Mouse (Mus musculus): ENCODE measurements around the gene Sox5. TPM values are rescaled to one million over a fixed set of nuclear protein-coding genes. Genes with fewer than 3 reads are reported as not detected.

Gene Sox5
- total and polyA plus RNA-seq, 3 experiments: 0.08 to 0.47 (median 0.46) TPM

GRCm38 (mm10) chr6:144510147-144510546, 271.6 kb downstream of the Sox5 start:
- H3K9me3 ChIP-seq (replicated peaks; ENCODE audit: low read length): no peaks in the 10 kb centered on the region
- TF ChIP-seq MAFK (IDR thresholded peaks at IDR 0.05; ENCODE audit: insufficient replicate concordance, low read length): no peak
- H3K4me2 ChIP-seq (ENCODE audit: insufficient read depth, low read depth, poor library complexity, severe bottlenecking): no peak overlapping the region
- no peaks in the 10 kb centered on the region for H3K79me2 ChIP-seq (replicated peaks; ENCODE audit: control insufficient read depth, extremely low read depth, insufficient read depth, poor library complexity, severe bottlenecking)
- dilution Hi-C loops (cut with MboI; ENCODE audit: extremely low pct_ligation_motif_present, extremely low pct_unique_long_range_greater_than_20kb, low sequenced_read_pairs): no loop called here
- in situ Hi-C loops (cut with MboI; ENCODE audit: low pct_ligation_motif_present, low pct_unique_long_range_greater_than_20kb, low sequenced_read_pairs): no loop called here
- no peak overlapping the region for H3K9ac ChIP-seq (ENCODE audit: insufficient read depth, low read depth)
- H3K36me3 ChIP-seq (replicated peaks in 1 of 2; ENCODE audit: control insufficient read depth in 1 of 2, insufficient read depth in 1 of 2, low read length in 1 of 2): no peaks in the 10 kb centered on the region
- no peak overlapping the region for H3K27ac ChIP-seq (ENCODE audit: insufficient read depth, low read depth)
- DNase-seq (ENCODE audit: extremely low read depth): no peak
- H3K4me1 ChIP-seq (ENCODE audit: control insufficient read depth in 1 of 2, insufficient read depth in 2 of 2): peaks cover 0 to 10% of the 10 kb centered on the region in 2 experiments; a peak in 2 of 4 replicates
- H3K4me3 ChIP-seq (replicated peaks in 1 of 3; ENCODE audit: low read depth in 2 of 3, low read length in 2 of 3, poor library complexity in 1 of 3): no peak overlapping the region
- no peaks in the 10 kb centered on the region for H3K27me3 ChIP-seq (replicated peaks)

- no peaks in the 10 kb centered on the region for H3K27me3 ChIP-seq (replicated peaks)
- no peaks in the 10 kb centered on the region for H3K9me3 ChIP-seq (replicated peaks; ENCODE audit: low read length)
- no peak overlapping the region for H3K9ac ChIP-seq (ENCODE audit: insufficient read depth, low read depth)
- dilution Hi-C loops (cut with MboI; ENCODE audit: extremely low pct_ligation_motif_present, extremely low pct_unique_long_range_greater_than_20kb, low sequenced_read_pairs): no loop called here
- no peak overlapping the region for H3K4me2 ChIP-seq (ENCODE audit: insufficient read depth, low read depth, poor library complexity, severe bottlenecking)
- H3K4me3 ChIP-seq (replicated peaks in 1 of 3; ENCODE audit: low read depth in 2 of 3, low read length in 2 of 3, poor library complexity in 1 of 3): no peak overlapping the region
- no peaks in the 10 kb centered on the region for H3K4me1 ChIP-seq (ENCODE audit: control insufficient read depth in 1 of 2, insufficient read depth in 2 of 2)
- no peak for DNase-seq (ENCODE audit: extremely low read depth)
- in situ Hi-C loops (cut with MboI; ENCODE audit: low pct_ligation_motif_present, low pct_unique_long_range_greater_than_20kb, low sequenced_read_pairs): no loop called here
- no peaks in the 10 kb centered on the region for H3K79me2 ChIP-seq (replicated peaks; ENCODE audit: control insufficient read depth, extremely low read depth, insufficient read depth, poor library complexity, severe bottlenecking)
- TF ChIP-seq MXI1 (IDR thresholded peaks at IDR 0.05; ENCODE audit: low read depth, low read length) (no peak), MAX (IDR thresholded peaks at IDR 0.05; ENCODE audit: low read length) (no peak), HCFC1 (IDR thresholded peaks at IDR 0.05; ENCODE audit: low read depth, low read length) (no peak), ETS1 (conservative IDR thresholded peaks at IDR 0.05; ENCODE audit: low read depth, low read length) (no peak), ZKSCAN1 (IDR thresholded peaks at IDR 0.05; ENCODE audit: borderline replicate concordance, low read depth, low read length) (no peak), ELF1 (IDR thresholded peaks at IDR 0.05; ENCODE audit: low read depth, low read length) (no peak), USF2 (conservative IDR thresholded peaks at IDR 0.05; ENCODE audit: low read depth, low read length) (no peak), JUN (IDR thresholded peaks at IDR 0.05; ENCODE audit: insufficient read depth, low read depth, low read length) (no peak), SMC3 (IDR thresholded peaks at IDR 0.05; ENCODE audit: low read depth, low read length) (no peak), ZNF384 (IDR thresholded peaks at IDR 0.05; ENCODE audit: low read depth, low read length) (no peak)
- H3K36me3 ChIP-seq (replicated peaks in 1 of 2; ENCODE audit: control insufficient read depth in 1 of 2, insufficient read depth in 1 of 2, low read length in 1 of 2): no peaks in the 10 kb centered on the region
- no peak overlapping the region for H3K27ac ChIP-seq (ENCODE audit: insufficient read depth, low read depth)
Measured at GRCm38 (mm10) chr6:144504197-144504551, 277.6 kb downstream of the Sox5 start.

- dilution Hi-C loops (cut with MboI; ENCODE audit: extremely low pct_ligation_motif_present, extremely low pct_unique_long_range_greater_than_20kb, low sequenced_read_pairs): no loop called here
- H3K9ac ChIP-seq (ENCODE audit: insufficient read depth, low read depth): no peak overlapping the region
- no peak overlapping the region for H3K27ac ChIP-seq (ENCODE audit: insufficient read depth, low read depth)
- H3K27me3 ChIP-seq (replicated peaks): no peaks in the 10 kb centered on the region
- no peak overlapping the region for H3K4me3 ChIP-seq (replicated peaks in 1 of 3; ENCODE audit: low read depth in 2 of 3, low read length in 2 of 3, poor library complexity in 1 of 3)
- no peaks in the 10 kb centered on the region for H3K9me3 ChIP-seq (replicated peaks; ENCODE audit: low read length)
- H3K4me2 ChIP-seq (ENCODE audit: insufficient read depth, low read depth, poor library complexity, severe bottlenecking): no peak overlapping the region
- no peak for DNase-seq (ENCODE audit: extremely low read depth)
- in situ Hi-C loops (cut with MboI; ENCODE audit: low pct_ligation_motif_present, low pct_unique_long_range_greater_than_20kb, low sequenced_read_pairs): no loop called here
- H3K4me1 ChIP-seq (ENCODE audit: control insufficient read depth in 1 of 2, insufficient read depth in 2 of 2): no peaks in the 10 kb centered on the region
- H3K79me2 ChIP-seq (replicated peaks; ENCODE audit: control insufficient read depth, extremely low read depth, insufficient read depth, poor library complexity, severe bottlenecking): no peaks in the 10 kb centered on the region
- no peaks in the 10 kb centered on the region for H3K36me3 ChIP-seq (replicated peaks in 1 of 2; ENCODE audit: control insufficient read depth in 1 of 2, insufficient read depth in 1 of 2, low read length in 1 of 2)
- no peak for TF ChIP-seq TBP (conservative IDR thresholded peaks at IDR 0.05; ENCODE audit: low read depth, low read length)
- no peak for TF ChIP-seq ETS1 (conservative IDR thresholded peaks at IDR 0.05; ENCODE audit: low read depth, low read length)
- no peak for TF ChIP-seq BHLHE40 (IDR thresholded peaks at IDR 0.05; ENCODE audit: low read depth, low read length)
- TF ChIP-seq USF1 (IDR thresholded peaks at IDR 0.05; ENCODE audit: low read depth, low read length): no peak
- no peak for TF ChIP-seq E2F4 (IDR thresholded peaks at IDR 0.05; ENCODE audit: insufficient replicate concordance, low read depth, low read length)
- no peak for TF ChIP-seq RAD21 (IDR thresholded peaks at IDR 0.05; ENCODE audit: low read depth, low read length)
- no peak for TF ChIP-seq MAZ (IDR thresholded peaks at IDR 0.05; ENCODE audit: low read depth, low read length)
- TF ChIP-seq RCOR1 (conservative IDR thresholded peaks at IDR 0.05; ENCODE audit: low read depth, low read length): no peak
- no peak for TF ChIP-seq POLR2A (IDR thresholded peaks at IDR 0.05; ENCODE audit: low read depth, low read length)
- no peak for TF ChIP-seq MAFK (IDR thresholded peaks at IDR 0.05; ENCODE audit: insufficient replicate concordance, low read length)
- TF ChIP-seq SIN3A (IDR thresholded peaks at IDR 0.05; ENCODE audit: low read length): no peak
- no peak for TF ChIP-seq ZKSCAN1 (IDR thresholded peaks at IDR 0.05; ENCODE audit: borderline replicate concordance, low read depth, low read length)
- no peak for TF ChIP-seq MAX (IDR thresholded peaks at IDR 0.05; ENCODE audit: low read length)
- TF ChIP-seq MXI1 (IDR thresholded peaks at IDR 0.05; ENCODE audit: low read depth, low read length): no peak
- TF ChIP-seq EP300 (IDR thresholded peaks at IDR 0.05; ENCODE audit: low read length): no peak
- no peak for TF ChIP-seq ZNF384 (IDR thresholded peaks at IDR 0.05; ENCODE audit: low read depth, low read length)
- no peak for TF ChIP-seq NELFE (IDR thresholded peaks at IDR 0.05; ENCODE audit: low read depth, low read length)
- TF ChIP-seq JUN (IDR thresholded peaks at IDR 0.05; ENCODE audit: insufficient read depth, low read depth, low read length): no peak
- no peak for TF ChIP-seq SMC3 (IDR thresholded peaks at IDR 0.05; ENCODE audit: low read depth, low read length)
- no peak for TF ChIP-seq JUND (conservative IDR thresholded peaks at IDR 0.05; ENCODE audit: low read depth, low read length)
Measured at GRCm38 (mm10) chr6:144503399-144504196, 278.2 kb downstream of the Sox5 start.

All from CH12.LX (cell line).